8 mouse cellular contexts compared by ENCODE assay signal in the genomic region with DNA sequence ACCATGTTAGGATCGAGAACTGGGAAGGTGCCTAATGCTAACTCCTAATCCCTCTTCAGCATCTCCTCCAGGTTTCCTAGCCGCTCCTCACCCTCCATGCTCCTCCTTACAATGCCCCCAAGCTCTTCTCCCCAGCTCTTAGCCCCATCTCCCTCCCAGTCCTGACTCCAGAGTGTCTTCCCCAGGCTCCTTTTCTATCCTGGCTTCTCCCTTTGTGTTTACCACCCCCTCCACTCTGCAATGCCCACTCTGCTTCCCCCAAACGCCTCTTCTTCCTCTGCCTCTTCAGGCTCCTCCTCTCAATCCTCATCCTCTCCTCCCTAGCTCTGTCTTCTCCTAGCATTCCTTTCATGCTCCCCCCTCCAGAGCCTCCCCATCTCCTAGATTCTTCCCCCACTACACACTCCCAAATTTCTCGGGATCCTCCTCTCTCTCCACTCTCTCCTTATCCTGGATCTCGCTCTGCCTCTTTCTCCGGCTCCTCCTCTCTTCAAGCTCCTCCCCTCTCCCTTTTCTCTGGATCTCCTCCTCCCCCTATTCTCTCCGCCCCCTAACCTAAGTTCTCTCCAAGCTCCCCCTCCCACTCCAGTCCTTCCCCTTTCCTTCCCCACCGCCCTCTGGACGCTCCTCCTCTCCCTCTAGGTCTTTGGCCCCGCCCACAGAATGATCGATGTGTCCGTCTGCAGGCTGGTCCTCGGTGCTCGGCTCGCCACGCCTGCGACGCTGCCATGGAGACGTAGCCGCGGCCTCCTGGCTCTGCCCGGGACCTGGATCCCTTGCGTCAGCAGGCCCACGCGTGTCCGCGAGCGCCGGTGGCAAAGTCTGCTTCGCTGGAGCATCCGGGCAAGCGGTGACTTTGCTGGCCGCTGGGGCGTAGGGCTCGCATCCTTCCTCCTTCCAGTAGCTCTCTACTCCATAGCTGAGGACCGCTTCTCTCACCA. TPM values are rescaled to one million over a fixed set of nuclear protein-coding genes. Genes with fewer than 3 reads are reported as not detected.
A peak's percentile ranks its signal among the peaks of the same experiment; 100 is the strongest.
DNase-seq lines count a peak whose midpoint lies in the region; ATAC-seq lines count a peak whose summit lies in the region.

A gene (plus strand): TSS at position 558 of the 941 bp plus-strand sequence.

- H3K4me2 ChIP-seq in hindbrain, embryonic 12.5 days (replicated peaks), result peak within 1 kb of the TSS; percentile 78

- peak; percentile 91 for ATAC-seq in hindbrain, embryonic 12.5 days (ENCODE audit: low FRiP score)

- H3K36me3 ChIP-seq in hindbrain, embryonic 12.5 days, result peaks cover 21% of the 10 kb centered on the region

- no peaks in the 10 kb centered on the region for H3K9me3 ChIP-seq in hindbrain, embryonic 12.5 days (replicated peaks)

- peaks cover 15% of the 10 kb centered on the region for H3K4me1 ChIP-seq in hindbrain, embryonic 12.5 days

- H3K9ac ChIP-seq in hindbrain, embryonic 12.5 days, result peak within 1 kb of the TSS; percentile 76

- under 1% methylated on average over 36 of the region's 36 CpGs for WGBS in hindbrain, embryonic 12.5 days

- peak within 1 kb of the TSS; percentile 67 for H3K4me3 ChIP-seq in hindbrain, embryonic 12.5 days

- no peaks in the 10 kb centered on the region for H3K27me3 ChIP-seq in hindbrain, embryonic 12.5 days

- DNase-seq in NIH3T3 (ENCODE audit: low read depth), result peak; percentile 100
- peak; percentile 97 to 99 for DNase-seq in cerebellum, postnatal 10 days
- peak; percentile 94 to 95 for DNase-seq in frontal cortex, postnatal 10 days (ENCODE audit: low spot score in 2 of 2)
- DNase-seq in layer of hippocampus, postnatal 14 days (ENCODE audit: low spot score in 2 of 2), result peak; percentile 89 to 97
- DNase-seq in lung, postnatal 14 days, result peak; percentile 94
- peak; percentile 91 for DNase-seq in retina, adult 2 months (ENCODE audit: low read depth, low spot score)
- peak; percentile 57 to 75 for DNase-seq in thymus, postnatal 36 days

- peak within 1 kb of the TSS; percentile 78 for H3K27ac ChIP-seq in hindbrain, embryonic 12.5 days

RNA-seq across cellular contexts. Expression of the gene that starts here (rescaled TPM):
- polyA plus RNA-seq in hindbrain, embryonic 12.5 days (2016; fragmentation: Nextera tagmentation; extraction: Ambion mirVana), result 18.9 and 19.3 TPM in 2 replicates
- total RNA-seq in layer of hippocampus, postnatal 14 days (2021), result 10 to 100 TPM; 23.4 to 25.8 TPM

Comparison
In these comparisons a context has a peak if more than half of its experiments do, and no peak if none do; other contexts are left out.
1. Peak in every context shown above with its lines: DNase-seq, ATAC-seq, H3K4me3 ChIP-seq and H3K27ac ChIP-seq.